Mouse (Mus musculus) myocyte (in vitro differentiated cells): Measurements from ENCODE around the gene Cog8. TPM values are rescaled to one million over a fixed set of nuclear protein-coding genes. Genes with fewer than 3 reads are reported as not detected.
"Not testable (repeated sequence)": the region's sequence is repeated elsewhere in the genome, so short reads cannot be mapped to it uniquely, and the experiment has no call there.

Source experiments
- H3K27me3 ChIP-seq: one replicate; pipeline ENCODE4 v1.6.1; 2011; ENCODE audit not compliant: control insufficient read depth, insufficient read depth, insufficient read length
- H3K36me3 ChIP-seq: one replicate; pipeline ENCODE4 v1.6.1; 2011; ENCODE audit not compliant: control insufficient read depth, insufficient read depth
- H3K4me2 ChIP-seq: one replicate; pipeline ENCODE4 v1.6.1; 2011; ENCODE audit warnings: low read depth, control low read depth
- H3K4me3 ChIP-seq: one replicate; pipeline ENCODE4 v1.5.1; 2011; ENCODE audit warnings: mild to moderate bottlenecking, control low read depth, moderate library complexity
- H3K79me2 ChIP-seq: one replicate; pipeline ENCODE4 v1.6.1; 2011; ENCODE audit not compliant: control insufficient read depth, insufficient read depth
- H3ac ChIP-seq: one replicate; pipeline ENCODE4 v1.6.1; 2011; ENCODE audit not compliant: control insufficient read depth, insufficient read length
- CEBPB ChIP-seq: IDR thresholded peaks from 2 replicates; pipeline ENCODE4 v1.6.1; 2011; ENCODE audit warnings: mild to moderate bottlenecking, moderate library complexity; ENCODE audit not compliant: poor library complexity, insufficient read depth, severe bottlenecking
- E2F4 ChIP-seq: IDR thresholded peaks from one replicate; pipeline ENCODE4 v1.6.1; 2011; ENCODE audit warnings: mild to moderate bottlenecking, control low read depth, moderate library complexity; ENCODE audit not compliant: insufficient read depth
- MAX ChIP-seq: IDR thresholded peaks from one replicate; pipeline ENCODE4 v1.6.1; 2011; ENCODE audit warnings: low read depth, mild to moderate bottlenecking, control low read depth
- MYOD1 ChIP-seq, 3 experiments: IDR thresholded peaks; one replicate each; pipeline ENCODE4 v1.6.1; 2011; ENCODE audit warnings: control low read depth in 2 of 3, low read depth in 2 of 3, mild to moderate bottlenecking in 2 of 3, moderate library complexity in 1 of 3; ENCODE audit not compliant: insufficient read length in 2 of 3, control insufficient read depth in 1 of 3
- MYOG ChIP-seq, 3 experiments: IDR thresholded peaks; one replicate each; pipeline ENCODE4 v1.6.1; 2011; ENCODE audit warnings: control low read depth in 2 of 3, low read depth in 2 of 3, mild to moderate bottlenecking in 2 of 3; ENCODE audit not compliant: insufficient read length in 2 of 3, control insufficient read depth in 1 of 3, insufficient read depth in 1 of 3
- POLR2A ChIP-seq: IDR thresholded peaks from one replicate; pipeline ENCODE4 v1.6.1; 2011; ENCODE audit warnings: low read depth, mild to moderate bottlenecking, control low read depth, moderate library complexity; ENCODE audit not compliant: insufficient read length
- POLR2AphosphoS2 ChIP-seq: IDR thresholded peaks from one replicate; pipeline ENCODE4 v1.6.1; 2011; ENCODE audit warnings: low read depth, control low read depth; ENCODE audit not compliant: insufficient read length
- REST ChIP-seq: IDR thresholded peaks from one replicate; pipeline ENCODE4 v1.6.1; 2011; ENCODE audit warnings: mild to moderate bottlenecking, control low read depth, moderate library complexity; ENCODE audit not compliant: insufficient read depth, insufficient read length
- SRF ChIP-seq: IDR thresholded peaks from one replicate; pipeline ENCODE4 v1.6.1; 2011; ENCODE audit warnings: low read depth; ENCODE audit not compliant: control insufficient read depth, insufficient read length
- TCF12 ChIP-seq: IDR thresholded peaks from one replicate; pipeline ENCODE4 v1.6.1; 2011; ENCODE audit warnings: mild to moderate bottlenecking, control low read depth; ENCODE audit not compliant: poor library complexity, insufficient read depth, severe bottlenecking
- TCF3 ChIP-seq: IDR thresholded peaks from one replicate; pipeline ENCODE4 v1.6.1; 2011; ENCODE audit warnings: low read depth, control low read depth; ENCODE audit not compliant: insufficient read length
- USF1 ChIP-seq: IDR thresholded peaks from one replicate; pipeline ENCODE4 v1.6.1; 2011; ENCODE audit warnings: low read depth, mild to moderate bottlenecking, control low read depth, moderate library complexity
- polyA plus RNA-seq: library from polyadenylated mRNA; unstranded; fragments of >200 nt; fragmentation: generic; extraction: Trizol; gene quantifications from one replicate; pipeline ENCODE4 v1.2.1, GENCODE M21; 2012; ENCODE audit warnings: missing spikeins

The Cog8 gene
- polyA plus RNA-seq, 1 experiment: 28.3 TPM

- Histone ChIP-seq H3K4me3 (no peak overlapping the region), H3ac (no peak overlapping the region), H3K36me3 (peaks cover 5% of the 10 kb centered on the region), H3K4me2 (no peak overlapping the region), H3K27me3 (no peaks in the 10 kb centered on the region), H3K79me2 (no peaks in the 10 kb centered on the region)
- TF ChIP-seq TCF12 (no peak), TCF3 (no peak), REST (no peak), SRF (no peak), USF1 (no peak), MYOG (IDR thresholded peaks at IDR 0.05; ENCODE audit: control insufficient read depth in 1 of 3, insufficient read depth in 1 of 3, insufficient read length in 2 of 3, low read depth in 2 of 3) (no peak), POLR2A (no peak), E2F4 (no peak), MYOD1 (IDR thresholded peaks at IDR 0.05; ENCODE audit: control insufficient read depth in 1 of 3, insufficient read length in 2 of 3, low read depth in 2 of 3) (no peak), MAX (no peak), POLR2AphosphoS2 (no peak), CEBPB (no peak)
These were observed 48.7 kb downstream of the Cog8 start for GRCm38 (mm10) chr8:107007795-107008194.

- H3K27me3 ChIP-seq: no peaks in the 10 kb centered on the region
- no peaks in the 10 kb centered on the region for H3K79me2 ChIP-seq
- H3K4me2 ChIP-seq: peak overlapping the region; percentile 7
- no peak overlapping the region for H3K4me3 ChIP-seq
- TF ChIP-seq TCF3: no peak
- TF ChIP-seq MAX: no peak
- no peak for TF ChIP-seq USF1
- no peak for TF ChIP-seq TCF12
- no peak overlapping the region for H3ac ChIP-seq
- peaks cover 5% of the 10 kb centered on the region for H3K36me3 ChIP-seq
These were observed 54.0 kb downstream of the Cog8 start for GRCm38 (mm10) chr8:107002532-107002931.

GRCm38 (mm10) chr8:106999068-106999467 is 57.4 kb downstream of the Cog8 start:
- Histone ChIP-seq H3K4me2 (no peak overlapping the region), H3K79me2 (no peaks in the 10 kb centered on the region), H3ac (no peak overlapping the region), H3K4me3 (no peak overlapping the region), H3K36me3 (peaks cover 8% of the 10 kb centered on the region), H3K27me3 (no peaks in the 10 kb centered on the region)
- TF ChIP-seq USF1 (no peak), POLR2AphosphoS2 (no peak), POLR2A (no peak), E2F4 (no peak), MYOG (IDR thresholded peaks at IDR 0.05; ENCODE audit: control insufficient read depth in 1 of 3, insufficient read depth in 1 of 3, insufficient read length in 2 of 3, low read depth in 2 of 3) (no peak), CEBPB (no peak), MYOD1 (IDR thresholded peaks at IDR 0.05; ENCODE audit: control insufficient read depth in 1 of 3, insufficient read length in 2 of 3, low read depth in 2 of 3) (no peak), TCF3 (no peak), MAX (no peak), REST (no peak), TCF12 (no peak), SRF (no peak)

GRCm38 (mm10) chr8:106997416-106997815 is 59.1 kb downstream of the Cog8 start:
- H3ac ChIP-seq: no peak overlapping the region
- H3K4me3 ChIP-seq: no peak overlapping the region
- H3K36me3 ChIP-seq: peaks cover 3% of the 10 kb centered on the region
- no peaks in the 10 kb centered on the region for H3K27me3 ChIP-seq
- no peak for TF ChIP-seq TCF12
- no peak for TF ChIP-seq REST
- no peak for TF ChIP-seq CEBPB
- no peak for TF ChIP-seq USF1
- TF ChIP-seq E2F4: no peak
- no peak for TF ChIP-seq MYOD1 (IDR thresholded peaks at IDR 0.05; ENCODE audit: control insufficient read depth in 1 of 3, insufficient read length in 2 of 3, low read depth in 2 of 3)
- TF ChIP-seq MAX: no peak
- TF ChIP-seq SRF: no peak
- TF ChIP-seq TCF3: no peak
- TF ChIP-seq MYOG (IDR thresholded peaks at IDR 0.05; ENCODE audit: control insufficient read depth in 1 of 3, insufficient read depth in 1 of 3, insufficient read length in 2 of 3, low read depth in 2 of 3): no peak
- no peak overlapping the region for H3K4me2 ChIP-seq
- no peaks in the 10 kb centered on the region for H3K79me2 ChIP-seq

- not testable (repeated sequence) for H3K4me2 ChIP-seq, H3K4me3 ChIP-seq
- peaks cover 12% of the 10 kb centered on the region for H3K36me3 ChIP-seq
These were observed 60.1 kb downstream of the Cog8 start for GRCm38 (mm10) chr8:106996339-106996738.

More at GRCm38 (mm10) chr8:106996339-106996738, 60.1 kb downstream of the Cog8 start:
- not testable (repeated sequence) for H3K27me3 ChIP-seq, H3ac ChIP-seq, H3K79me2 ChIP-seq

Other genes starting within 250 kb of the Cog8 start
- 0.12 TPM for gene Has3, start 186.4 kb downstream of the Cog8 start, polyA plus RNA-seq
- 45.8 TPM for gene Utp4, start 163.1 kb downstream of the Cog8 start, polyA plus RNA-seq
- gene Sntb2, start 120.9 kb downstream of the Cog8 start, polyA plus RNA-seq: 5.6 TPM
- 35.4 TPM for gene Vps4a, start 25.5 kb downstream of the Cog8 start, polyA plus RNA-seq
- gene Pdf, start 8.1 kb downstream of the Cog8 start, polyA plus RNA-seq: 31.1 TPM
- 81.4 TPM for gene Nip7, start 188 bp upstream of the Cog8 start, polyA plus RNA-seq
- gene Tmed6, start 9.0 kb upstream of the Cog8 start, polyA plus RNA-seq: not detected
- 14.7 TPM for gene Terf2, start 39.9 kb upstream of the Cog8 start, polyA plus RNA-seq
- 48.3 TPM for gene Cyb5b, start 94.0 kb upstream of the Cog8 start, polyA plus RNA-seq
- 5.6 TPM for gene Nfat5, start 236.8 kb upstream of the Cog8 start, polyA plus RNA-seq